Mouse (Mus musculus) embryonic facial prominence, embryonic 11.5 days (tissue): ENCODE data around the gene Faap100. TPM values are rescaled to one million over a fixed set of nuclear protein-coding genes. Genes with fewer than 3 reads are reported as not detected.
"Not testable (repeated sequence)": the region's sequence is repeated elsewhere in the genome, so short reads cannot be mapped to it uniquely, and the experiment has no call there.

Source experiments
- ATAC-seq: fragments of 200-750 bp; cut with Nextera tagmentation; replicated peaks from 2 replicates; pipeline ENCODE4 v1.8.0; 2017; ENCODE audit warnings: low read depth; ENCODE audit not compliant: insufficient number of reproducible peaks, low FRiP score, low TSS enrichment
- DNase-seq: peaks from one replicate; pipeline ENCODE4 v3.0.0-alpha.2; 2015; ENCODE audit warnings: low spot score
- H3K27ac ChIP-seq: fragments of 300-500 bp; sonication (generic); replicated peaks from 2 replicates; pipeline ENCODE4 v1.5.1; 2014; ENCODE audit warnings: mild to moderate bottlenecking, low read depth, low read length, control low read depth
- H3K27me3 ChIP-seq: fragments of 300-500 bp; sonication (generic); 2 replicates; pipeline ENCODE4 v1.6.1; 2014; ENCODE audit warnings: mild to moderate bottlenecking, low read length, moderate library complexity, mixed read lengths; ENCODE audit not compliant: control insufficient read depth, insufficient read depth
- H3K36me3 ChIP-seq: fragments of 300-500 bp; sonication (generic); replicated peaks from 2 replicates; pipeline ENCODE4 v1.6.1; 2014; ENCODE audit warnings: low read depth, mild to moderate bottlenecking, low read length, moderate library complexity, mixed read lengths; ENCODE audit not compliant: control insufficient read depth, insufficient read depth
- H3K4me1 ChIP-seq: fragments of 300-500 bp; sonication (generic); 2 replicates; pipeline ENCODE4 v1.6.1; 2014; ENCODE audit warnings: low read length, mixed read lengths; ENCODE audit not compliant: control insufficient read depth, insufficient read depth
- H3K4me2 ChIP-seq: fragments of 300-500 bp; sonication (generic); 2 replicates; pipeline ENCODE4 v1.6.1; 2014; ENCODE audit warnings: low read depth, mild to moderate bottlenecking, control low read depth, low read length, moderate library complexity
- H3K4me3 ChIP-seq: fragments of 300-500 bp; sonication (generic); 2 replicates; pipeline ENCODE4 v1.5.1; 2014; ENCODE audit warnings: low read depth, low read length, control low read depth
- H3K9ac ChIP-seq: fragments of 300-500 bp; sonication (generic); replicated peaks from 2 replicates; pipeline ENCODE4 v1.6.1; 2014; ENCODE audit warnings: mild to moderate bottlenecking, control low read depth, low read length
- H3K9me3 ChIP-seq: fragments of 300-500 bp; sonication (generic); replicated peaks from 2 replicates; pipeline ENCODE4 v1.6.1; 2016; ENCODE audit warnings: mild to moderate bottlenecking, low read length, inconsistent platforms, mixed read lengths; ENCODE audit not compliant: control insufficient read depth
- WGBS: fragments of 180-500 bp; shearing (Covaris S2); extraction: QIAGEN DNeasy Blood & Tissue Kit; methylation state at CpG from one replicate; pipeline ENCODE4 v1.1.7; 2014; 5-methylcytosine and 5-hydroxymethylcytosine counted together
- polyA plus RNA-seq: library from polyadenylated mRNA; unstranded; fragments of >200 nt; fragmentation: Nextera tagmentation; extraction: Ambion mirVana; gene quantifications from 2 replicates; pipeline ENCODE4 v1.2.1, GENCODE M21; 2014

The Faap100 gene
- 20.5 and 24.2 TPM in 2 replicates for polyA plus RNA-seq

DNA sequence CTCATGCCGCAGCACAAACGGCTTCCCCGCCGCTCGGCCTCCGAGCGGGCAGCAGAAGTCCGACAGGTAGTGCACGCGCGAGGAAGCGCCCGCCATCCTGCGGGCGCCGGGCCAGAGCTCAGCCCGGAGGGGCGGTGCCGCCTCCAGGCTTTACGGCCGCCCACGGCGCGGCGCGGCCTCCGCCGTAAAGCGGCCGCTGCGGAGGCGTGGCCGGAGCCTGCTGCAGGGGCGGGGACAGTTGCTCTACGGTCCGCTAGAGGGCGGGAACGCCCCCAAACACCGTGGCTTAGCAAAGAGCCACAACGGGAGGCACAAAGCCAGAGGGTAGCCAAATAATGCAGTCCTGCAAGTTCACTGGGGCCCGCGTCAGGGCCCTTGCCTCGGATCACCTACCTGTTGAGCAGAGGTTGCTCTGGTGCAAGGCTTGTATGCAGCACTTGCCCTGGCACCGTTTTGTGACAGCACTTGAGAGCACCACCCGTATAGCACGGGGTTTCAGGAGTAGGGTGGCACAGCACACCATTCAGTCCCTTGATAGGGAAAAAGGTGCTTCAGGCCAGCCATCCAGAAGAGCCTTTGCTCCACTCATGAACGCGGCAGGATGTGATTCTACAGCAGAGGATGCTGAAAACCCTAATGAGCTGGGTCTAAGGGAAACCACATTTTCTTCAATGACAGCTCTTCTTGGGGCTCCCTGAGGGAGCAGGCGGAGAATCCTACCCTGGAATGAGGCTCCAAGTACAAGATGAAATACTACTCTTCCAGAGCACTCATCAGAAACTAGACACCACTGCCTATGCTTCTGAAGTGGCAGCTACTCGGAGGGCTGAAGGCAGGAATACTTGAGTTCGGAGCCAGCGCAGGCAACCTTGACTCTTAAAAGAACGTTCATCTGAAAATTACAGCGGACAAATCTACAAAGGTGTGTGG lies at the start of gene Faap100:
Gene Faap100 (minus strand): TSS at position 154 of the 930 bp plus-strand sequence.
- Histone ChIP-seq H3K9me3 (no peaks in the 10 kb centered on the region), H3K9ac (peak within 1 kb of the TSS; percentile 75), H3K4me1 (peaks cover 2% of the 10 kb centered on the region; the same call in 1 of the 2 replicates), H3K4me3 (peak within 1 kb of the TSS; percentile 85), H3K27me3 (no peaks in the 10 kb centered on the region), H3K4me2 (peak within 1 kb of the TSS; percentile 95), H3K27ac (peak within 1 kb of the TSS; percentile 31; the same call in 1 of the 2 replicates), H3K36me3 (peaks cover 12% of the 10 kb centered on the region)
- ATAC-seq (peak; percentile 87), DNase-seq (peak; percentile 95)
- 7% methylated on average over 54 of the region's 54 CpGs for WGBS

DNA sequence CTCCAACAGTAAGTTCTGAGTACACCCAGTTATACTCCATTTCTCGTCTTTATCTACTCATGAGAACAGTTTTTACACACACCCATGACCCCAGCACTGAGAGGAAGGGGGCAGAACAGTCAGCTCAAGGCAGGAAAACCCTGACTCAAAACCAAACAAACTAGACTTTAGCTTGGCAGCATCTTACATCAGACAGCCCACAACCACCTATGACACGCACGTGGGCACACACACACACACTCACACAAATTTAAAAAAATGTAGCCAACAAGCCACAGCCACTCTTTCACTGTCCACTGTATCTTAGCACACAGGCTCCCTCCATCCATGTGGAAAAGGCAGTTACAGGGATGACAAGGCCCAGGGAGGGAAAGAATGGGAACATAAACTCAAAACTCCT lies 48.2 kb upstream of the Faap100 start:
- Histone ChIP-seq H3K27me3 (no peaks in the 10 kb centered on the region), H3K36me3 (peaks cover 22% of the 10 kb centered on the region), H3K9me3 (no peaks in the 10 kb centered on the region), H3K4me2 (no peak overlapping the region), H3K9ac (no peak overlapping the region), H3K27ac (no peak overlapping the region), H3K4me1 (no peaks in the 10 kb centered on the region), H3K4me3 (no peak overlapping the region)
- ATAC-seq, result no peak
- WGBS, result 94% methylated on average over 3 of the region's 3 CpGs
- DNase-seq, result no peak

DNA sequence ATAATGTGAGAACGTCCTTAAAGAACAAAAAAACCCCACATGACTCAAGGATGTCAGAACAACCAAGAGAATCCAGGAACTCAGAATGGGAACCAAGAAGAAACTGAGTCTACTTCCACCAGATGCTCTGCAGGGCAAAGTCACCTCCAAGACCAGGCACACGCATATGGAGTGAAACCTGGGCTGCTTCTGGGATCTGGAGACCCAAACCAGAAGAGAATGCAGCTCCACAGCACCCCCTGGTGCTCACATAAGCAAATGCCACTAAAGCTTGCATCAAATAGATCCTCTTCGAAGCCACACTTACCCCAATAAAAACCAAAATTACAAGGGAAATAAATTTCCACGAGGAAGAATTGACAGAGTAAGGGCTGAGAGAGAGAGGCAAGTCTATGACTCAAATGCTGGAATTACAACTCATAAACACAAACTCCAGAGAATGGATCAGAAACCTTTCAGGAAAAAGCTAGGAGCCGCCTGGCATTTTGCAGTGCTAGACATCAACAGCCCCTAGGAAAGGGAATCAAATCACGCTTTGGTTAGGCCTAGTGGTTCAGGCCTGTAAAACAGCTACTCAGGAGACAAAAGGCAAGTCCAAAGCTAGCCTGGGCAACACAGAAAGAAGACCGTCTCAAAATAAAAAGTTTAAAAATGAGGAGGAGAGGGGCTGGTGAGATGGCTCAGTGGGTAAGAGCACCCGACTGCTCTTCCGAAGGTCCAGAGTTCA lies 45.2 kb upstream of the Faap100 start:
- 71% methylated on average over 9 of the region's 9 CpGs for WGBS
- ATAC-seq, result no peak

DNA sequence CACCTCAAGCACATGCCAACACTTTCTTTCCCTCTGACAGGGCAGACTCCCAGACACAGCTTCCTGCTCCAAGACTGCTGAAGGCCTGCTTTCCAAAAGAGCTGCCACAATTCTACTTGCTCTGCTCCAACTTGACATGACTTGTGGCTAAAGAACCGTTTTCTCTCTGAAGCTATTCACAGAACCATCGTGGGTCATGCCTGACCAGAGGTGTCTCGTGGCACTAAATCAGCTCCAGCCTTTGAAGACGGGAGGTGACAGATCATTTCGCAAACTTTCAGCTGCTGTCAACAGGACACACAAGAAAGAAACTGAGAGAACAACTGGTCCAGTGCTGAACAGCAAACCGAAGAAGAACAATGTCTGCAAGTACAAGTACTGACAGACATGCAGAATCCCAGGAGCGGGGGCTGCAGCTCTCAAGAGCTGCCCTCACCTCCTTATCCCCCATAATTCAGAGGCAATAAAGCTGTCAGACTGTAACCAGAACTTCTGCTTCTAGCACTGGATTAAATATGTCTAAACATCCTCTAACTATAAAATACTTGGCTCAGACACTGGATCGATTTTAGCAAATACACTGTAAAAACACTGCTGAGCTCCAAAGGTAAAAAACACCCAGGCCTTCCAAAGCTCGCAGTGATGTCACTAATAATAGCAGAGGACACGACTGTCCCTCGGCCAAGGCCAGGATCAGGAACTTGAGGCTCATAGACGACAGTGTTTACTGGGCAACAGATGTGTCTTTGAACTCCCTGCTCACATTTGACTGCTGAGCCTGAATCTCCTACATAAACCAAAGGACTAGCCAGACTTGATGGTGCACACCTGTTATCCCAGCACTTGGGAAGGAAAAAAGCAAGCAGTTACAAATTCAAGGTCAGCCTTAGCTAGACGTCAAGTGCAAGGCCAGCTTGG lies 44.3 kb upstream of the Faap100 start:
- Histone ChIP-seq H3K9me3 (no peaks in the 10 kb centered on the region), H3K4me1 (no peaks in the 10 kb centered on the region), H3K9ac (no peak overlapping the region), H3K36me3 (peaks cover 15% of the 10 kb centered on the region), H3K27me3 (no peaks in the 10 kb centered on the region), H3K4me3 (no peak overlapping the region), H3K27ac (no peak overlapping the region), H3K4me2 (no peak overlapping the region)
- ATAC-seq (no peak), DNase-seq (no peak)
- WGBS, result 90% methylated on average over 13 of the region's 13 CpGs

More for the DNA sequence above, 45.2 kb upstream of the Faap100 start:
- no peak overlapping the region for H3K4me2 ChIP-seq
- H3K27me3 ChIP-seq, result no peaks in the 10 kb centered on the region
- DNase-seq, result peak; percentile 83
- H3K9me3 ChIP-seq, result no peaks in the 10 kb centered on the region
- no peak overlapping the region for H3K9ac ChIP-seq
- H3K36me3 ChIP-seq, result peaks cover 20% of the 10 kb centered on the region
- H3K4me3 ChIP-seq, result no peak overlapping the region
- no peak overlapping the region for H3K27ac ChIP-seq
- H3K4me1 ChIP-seq, result no peaks in the 10 kb centered on the region

DNA sequence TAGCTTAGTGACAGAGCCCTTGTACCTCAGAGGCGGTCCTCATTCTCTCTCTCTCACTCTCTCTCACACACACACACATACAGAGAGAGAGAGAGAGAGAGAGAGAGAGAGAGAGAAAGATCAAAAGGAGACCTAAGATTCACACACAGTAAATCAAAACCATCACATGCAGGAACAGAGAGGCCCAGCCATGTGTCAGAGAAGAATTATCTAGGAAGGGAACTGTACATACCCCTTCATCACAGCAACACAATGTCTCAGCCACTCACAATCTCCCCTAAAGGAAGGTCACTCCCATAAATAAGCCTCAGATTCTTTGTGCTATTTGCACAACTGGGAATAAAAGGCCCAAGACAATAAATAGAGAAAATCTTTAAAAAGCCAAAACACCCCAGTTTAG lies 40.0 kb upstream of the Faap100 start:
- ATAC-seq, result no peak
- Histone ChIP-seq H3K4me1 (no peaks in the 10 kb centered on the region), H3K36me3 (peaks cover 19% of the 10 kb centered on the region), H3K4me2 (no peak overlapping the region), H3K27ac (no peak overlapping the region), H3K9me3 (no peaks in the 10 kb centered on the region), H3K9ac (no peak overlapping the region), H3K27me3 (no peaks in the 10 kb centered on the region), H3K4me3 (no peak overlapping the region)
- no peak for DNase-seq
- WGBS, result 94% methylated on average over 1 of the region's 1 CpGs

DNA sequence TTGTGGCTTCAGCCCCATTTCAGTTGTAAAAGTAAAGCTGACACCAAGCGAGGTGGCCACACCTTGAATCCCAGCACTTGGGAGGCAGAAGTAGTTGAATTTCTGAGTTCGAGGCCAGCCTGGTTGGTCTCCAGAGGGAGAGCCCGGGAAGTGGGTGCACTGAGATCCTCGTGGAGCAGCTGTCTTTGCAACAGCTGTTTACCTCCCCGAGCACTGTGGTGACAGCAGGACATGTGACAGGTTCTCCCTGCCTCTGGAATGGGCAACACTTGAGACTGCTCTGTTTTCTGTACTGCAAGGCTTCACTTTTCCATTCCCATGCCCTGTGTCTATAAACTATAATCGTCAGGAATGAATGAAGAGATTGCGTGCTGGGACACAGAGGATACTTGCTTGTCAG lies 39.3 kb upstream of the Faap100 start:
- no peak for ATAC-seq
- Histone ChIP-seq H3K27me3 (no peaks in the 10 kb centered on the region), H3K9me3 (no peaks in the 10 kb centered on the region), H3K9ac (no peak overlapping the region), H3K4me3 (no peak overlapping the region), H3K27ac (no peak overlapping the region), H3K4me1 (no peaks in the 10 kb centered on the region), H3K4me2 (no peak overlapping the region), H3K36me3 (peaks cover 22% of the 10 kb centered on the region)
- no peak for DNase-seq
- WGBS, result 91% methylated on average over 7 of the region's 7 CpGs

- H3K4me1 ChIP-seq, ATAC-seq, DNase-seq, H3K4me3 ChIP-seq, H3K27ac ChIP-seq, H3K27me3 ChIP-seq, H3K9ac ChIP-seq, H3K4me2 ChIP-seq, H3K9me3 ChIP-seq: not testable (repeated sequence)
- WGBS, result 95% methylated on average over 7 of the region's 10 CpGs
- H3K36me3 ChIP-seq, result peaks cover 22% of the 10 kb centered on the region
These were observed 35.1 kb upstream of the Faap100 start for GRCm38 (mm10) chr11:120413621-120414020.
